Mouse (Mus musculus) ovary, postnatal 14 days (tissue): ENCODE data around the gene Slc29a2.
A peak's percentile ranks its signal among the peaks of the same experiment; 100 is the strongest.
"Not testable (repeated sequence)": the region's sequence is repeated elsewhere in the genome, so short reads cannot be mapped to it uniquely, and the experiment has no call there.

Source experiments
- DNase-seq: peaks from one replicate; pipeline ENCODE4 v3.0.0; 2022; ENCODE audit warnings: low spot score

The Slc29a2 gene

GRCm38 (mm10) chr19:5023621-5024479 is at the start of gene Slc29a2:
Gene Slc29a2, plus strand, starts transcription at chr19:5023860.
- DNase-seq, result peak; percentile 80

GRCm38 (mm10) chr19:4981767-4982166 is 41.9 kb upstream of the Slc29a2 start:
- DNase-seq, result peak; percentile 34

GRCm38 (mm10) chr19:4989013-4989412 is 34.6 kb upstream of the Slc29a2 start:
- peak; percentile 99 for DNase-seq

GRCm38 (mm10) chr19:4989434-4990255 is 34.0 kb upstream of the Slc29a2 start:
- no peak for DNase-seq

- no peak for DNase-seq
These were observed 33.4 kb upstream of the Slc29a2 start, which contains the start of gene Npas4 for GRCm38 (mm10) chr19:4990256-4990625. Gene Npas4, minus strand, starts transcription at chr19:4990316.

GRCm38 (mm10) chr19:4990716-4991115 is 32.9 kb upstream of the Slc29a2 start:
- DNase-seq, result no peak

- no peak for DNase-seq
These were observed 31.3 kb upstream of the Slc29a2 start for GRCm38 (mm10) chr19:4992371-4992770.

GRCm38 (mm10) chr19:4992904-4993303 is 30.8 kb upstream of the Slc29a2 start:
- peak; percentile 27 for DNase-seq

GRCm38 (mm10) chr19:4994043-4994442 is 29.6 kb upstream of the Slc29a2 start:
- DNase-seq, result no peak

GRCm38 (mm10) chr19:4999445-5000140 is 24.1 kb upstream of the Slc29a2 start:
- DNase-seq, result no peak

- DNase-seq, result peak; percentile 72
These were observed 21.8 kb upstream of the Slc29a2 start for GRCm38 (mm10) chr19:5001666-5002406.

GRCm38 (mm10) chr19:5003644-5004043 is 20.0 kb upstream of the Slc29a2 start:
- not testable (repeated sequence) for DNase-seq

GRCm38 (mm10) chr19:5004925-5005324 is 18.7 kb upstream of the Slc29a2 start:
- no peak for DNase-seq

GRCm38 (mm10) chr19:5013138-5013537 is 10.5 kb upstream of the Slc29a2 start:
- no peak for DNase-seq

GRCm38 (mm10) chr19:5014961-5015398 is 8.7 kb upstream of the Slc29a2 start:
- DNase-seq, result no peak

GRCm38 (mm10) chr19:5016221-5016742 is 7.4 kb upstream of the Slc29a2 start:
- no peak for DNase-seq

- no peak for DNase-seq
These were observed 6.9 kb upstream of the Slc29a2 start for GRCm38 (mm10) chr19:5016782-5017181.

- DNase-seq, result no peak
These were observed 6.0 kb upstream of the Slc29a2 start for GRCm38 (mm10) chr19:5017611-5018010.

GRCm38 (mm10) chr19:5018191-5018590 is 5.5 kb upstream of the Slc29a2 start:
- DNase-seq, result no peak

GRCm38 (mm10) chr19:5021416-5021815 is 2.2 kb upstream of the Slc29a2 start:
- DNase-seq, result no peak

GRCm38 (mm10) chr19:5026111-5026510 is 2.5 kb downstream of the Slc29a2 start:
- no peak for DNase-seq
